Mouse (Mus musculus) megakaryocyte-erythroid progenitor cell, adult 5-6 weeks (primary cell): ENCODE results near the gene Amdhd2. TPM values are rescaled to one million over a fixed set of nuclear protein-coding genes. Genes with fewer than 3 reads are reported as not detected.

Experiments used
- ATAC-seq: replicated peaks from 2 replicates; pipeline ENCODE4 v1.8.0; 2016; ENCODE audit warnings: mild to moderate bottlenecking, inconsistent platforms; ENCODE audit not compliant: severe bottlenecking, poor library complexity, low FRiP score, low TSS enrichment
- total RNA-seq, 2 experiments: library from RNA; stranded (forward) in 1 of 2; stranded (reverse) in 1 of 2; fragments of 200-1000, 215-1000 nt in 1 of 2; fragments of >200 nt in 1 of 2; fragmentation: Nextera tagmentation in 1 of 2; gene quantifications; 2 replicates each; pipeline ENCODE4 v1.2.3; 2014 to 2017

Gene Amdhd2
- total RNA-seq (2014; fragmentation: Nextera tagmentation) (50.8 and 51.8 TPM in 2 replicates), total RNA-seq (2017) (13.1 and 19.8 TPM in 2 replicates)

DNA sequence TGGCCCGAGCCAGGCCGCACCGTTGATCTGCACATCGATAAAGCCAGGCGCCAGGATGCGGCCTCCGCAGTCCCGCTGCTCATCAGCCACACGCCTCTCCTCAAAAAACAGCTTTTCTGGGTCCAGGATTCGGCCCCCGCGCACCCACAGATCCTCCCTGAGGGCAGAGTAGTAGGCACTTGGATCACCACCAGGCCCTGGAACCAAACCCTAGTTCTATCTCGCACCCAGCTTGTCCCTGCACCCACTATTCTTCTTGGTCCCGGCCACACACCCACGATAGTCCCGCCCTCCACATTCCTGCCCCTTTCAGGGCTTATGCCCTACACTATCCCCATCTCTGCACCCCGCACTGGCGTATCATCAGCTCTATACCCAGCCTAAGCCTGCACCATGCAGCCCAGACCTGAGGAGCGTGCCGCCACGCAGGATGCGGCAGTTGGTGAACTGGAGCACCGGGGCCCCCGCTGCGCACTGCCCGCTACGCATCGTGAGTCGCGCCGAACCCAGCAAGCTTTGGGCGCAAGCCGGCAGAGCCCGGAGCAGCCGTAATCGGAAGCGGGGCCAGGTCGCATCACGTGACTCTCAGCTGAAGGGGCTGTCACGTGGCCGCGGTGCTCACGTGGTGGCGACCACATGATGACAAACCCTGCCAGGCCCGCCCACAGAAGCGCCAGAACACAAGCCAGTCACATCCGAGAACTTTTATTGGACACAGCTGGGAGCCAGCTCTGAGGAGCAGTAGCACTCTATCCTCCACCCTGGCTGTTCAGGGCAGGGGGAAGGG is at the start of gene Amdhd2:
TSS of gene Amdhd2 (minus strand) at position 591 of the 787 bp plus-strand sequence.
- ATAC-seq = peak; percentile 86

- no peak for ATAC-seq
Measured at GRCm38 (mm10) chr17:24213186-24213585, 49.6 kb upstream of the Amdhd2 start.

- ATAC-seq = no peak
Measured at GRCm38 (mm10) chr17:24212441-24213018, 49.0 kb upstream of the Amdhd2 start.

DNA sequence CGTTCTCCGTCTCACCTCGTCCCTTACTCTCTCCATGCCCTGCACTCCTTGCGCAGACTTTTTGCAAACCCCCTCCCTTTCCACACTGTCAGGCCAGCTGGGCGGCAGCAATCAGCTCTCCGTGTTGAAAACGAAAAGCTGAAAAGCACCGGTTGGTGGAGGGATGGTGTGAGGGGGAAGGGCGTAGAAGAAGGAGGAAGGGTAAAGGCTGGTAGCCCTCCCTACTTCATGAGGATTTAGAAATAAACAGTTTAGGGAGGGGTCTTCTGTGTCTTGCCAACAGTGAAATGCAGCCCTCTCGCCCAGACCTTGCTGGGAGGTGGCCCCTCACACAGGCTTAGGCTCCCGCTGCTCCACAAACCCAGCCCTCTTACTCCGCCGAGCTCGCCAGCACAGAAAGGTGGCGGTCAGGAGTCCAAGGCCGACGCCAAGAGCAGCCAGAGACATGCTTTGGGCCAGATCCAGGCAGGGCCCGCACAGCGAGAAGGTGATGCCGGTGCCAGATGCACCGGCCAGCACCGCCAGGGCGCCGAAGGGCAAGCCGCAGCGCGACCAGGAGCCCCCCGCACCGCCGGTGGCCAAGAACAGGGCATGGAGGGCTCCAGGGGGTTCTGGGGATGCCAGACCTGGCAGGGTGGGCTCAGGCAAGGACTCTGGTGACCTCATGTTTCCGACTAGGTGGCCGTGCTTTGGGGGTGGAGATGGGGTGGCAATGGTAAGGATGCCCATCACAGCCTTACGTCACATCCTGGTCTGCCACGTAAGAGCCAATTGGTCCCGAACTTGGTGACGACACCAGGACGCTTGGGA is 48.3 kb upstream of the Amdhd2 start:
- ATAC-seq = no peak

DNA sequence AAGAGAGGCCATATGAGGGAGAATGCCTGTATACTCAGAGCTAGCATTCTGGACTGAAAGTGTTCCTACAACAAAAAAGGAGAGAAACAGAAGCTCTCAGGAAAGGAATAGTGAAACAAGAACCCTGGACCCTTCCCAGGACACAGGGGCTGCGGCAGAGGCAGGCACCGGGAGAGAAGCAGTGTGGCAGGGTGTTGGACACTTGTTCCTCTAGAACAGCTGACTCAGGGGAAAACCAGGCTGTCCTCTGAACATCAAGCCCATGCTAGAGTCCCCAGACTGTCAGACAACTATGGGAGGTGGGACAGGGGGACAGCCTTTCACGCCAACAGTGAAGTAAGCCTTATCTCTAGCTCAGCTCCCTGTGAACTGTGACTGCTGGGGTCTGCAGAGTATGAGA is 47.0 kb upstream of the Amdhd2 start:
- ATAC-seq = no peak

DNA sequence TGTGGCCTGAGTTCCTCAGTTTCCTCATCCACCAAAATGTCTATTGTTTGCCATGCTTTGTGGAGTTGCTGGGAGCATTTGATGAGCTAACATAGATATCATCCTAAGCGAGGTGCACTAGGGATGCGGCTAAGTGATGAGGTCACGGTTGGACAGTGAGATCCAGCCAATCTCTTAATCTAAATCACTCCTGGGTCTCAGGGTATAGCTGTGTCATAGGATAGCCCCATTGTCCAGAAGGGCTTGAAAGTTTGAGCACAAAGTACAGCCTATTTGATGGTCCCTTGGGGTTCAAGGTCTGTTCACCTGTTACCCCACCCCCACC is 46.3 kb upstream of the Amdhd2 start:
- no peak for ATAC-seq

DNA sequence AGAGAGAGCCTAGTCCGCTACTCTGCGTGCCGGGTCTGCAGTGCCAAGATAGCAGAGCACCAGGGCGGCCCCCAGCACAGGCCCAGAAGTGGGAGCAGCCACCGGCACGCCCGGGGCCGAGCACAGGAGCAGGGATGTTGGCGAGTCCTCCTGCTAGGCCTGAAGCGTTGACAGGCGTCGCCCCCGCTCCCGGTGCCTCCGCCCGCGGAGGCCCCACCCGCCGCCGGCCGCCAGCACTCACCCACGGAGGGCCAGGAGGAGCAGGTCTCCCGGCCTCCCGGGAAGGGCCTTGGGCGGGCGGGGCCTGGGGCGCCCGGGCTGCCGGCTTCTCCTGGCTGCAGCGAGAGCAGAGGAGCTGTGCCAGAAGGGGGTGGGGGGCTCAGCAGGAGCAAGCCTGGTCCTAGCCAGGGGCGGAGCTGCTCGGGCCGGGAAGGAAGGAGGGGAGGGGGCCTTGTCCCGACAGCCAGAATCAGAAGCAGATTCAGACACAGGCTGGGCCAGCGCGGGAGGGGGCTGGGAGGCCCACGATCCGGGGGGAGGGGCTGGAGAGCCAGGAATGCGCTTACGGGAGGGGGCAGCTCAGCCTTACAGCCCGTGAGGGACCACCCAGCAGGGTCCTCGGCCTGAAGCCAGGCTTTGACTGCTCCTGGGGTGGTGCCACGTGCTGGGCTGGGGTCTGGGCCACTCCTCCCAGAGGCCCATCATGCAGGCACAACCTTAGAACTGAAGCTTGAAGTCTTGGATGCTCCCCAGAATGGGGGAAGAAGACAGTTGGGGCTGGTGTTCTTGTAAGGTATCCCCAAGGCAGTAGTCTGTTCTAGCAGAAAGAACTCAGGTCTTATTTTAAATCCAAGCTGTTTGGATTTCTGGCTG is 45.7 kb upstream of the Amdhd2 start, which contains the start of gene Ntn3:
TSS of gene Ntn3 (minus strand) at position 489 of the 873 bp plus-strand sequence.
- ATAC-seq = peak; percentile 77

DNA sequence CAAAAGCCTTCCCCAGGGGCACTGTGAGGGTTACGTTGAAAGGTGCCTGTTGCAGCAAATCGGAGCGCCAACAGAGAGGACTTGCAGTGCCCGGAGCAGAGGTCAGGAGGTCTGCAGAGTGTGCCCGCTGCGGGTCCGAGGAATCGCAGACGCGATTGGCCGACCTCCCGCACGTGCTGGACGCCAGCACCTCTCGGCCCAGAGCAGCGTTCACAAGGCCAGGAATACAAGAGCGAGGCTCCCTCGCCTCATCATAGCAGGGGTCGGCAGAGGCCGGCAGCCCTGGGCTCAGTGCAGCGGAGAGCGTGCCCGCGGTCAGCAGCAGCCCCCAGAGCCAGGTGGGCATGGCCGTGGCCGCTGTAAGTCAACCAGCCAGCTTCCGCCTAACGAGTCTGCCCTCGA is 45.1 kb upstream of the Amdhd2 start:
- ATAC-seq = no peak

GRCm38 (mm10) chr17:24207768-24208640 is 44.4 kb upstream of the Amdhd2 start:
- no peak for ATAC-seq

- ATAC-seq = 0 out of 2 replicates have a peak, but pooled peaks have one; percentile 20
Measured at GRCm38 (mm10) chr17:24206451-24207351, 43.1 kb upstream of the Amdhd2 start.

- 0 out of 2 replicates have a peak, but pooled peaks have one; percentile 0 for ATAC-seq
Measured at GRCm38 (mm10) chr17:24205908-24206361, 42.4 kb upstream of the Amdhd2 start.

DNA sequence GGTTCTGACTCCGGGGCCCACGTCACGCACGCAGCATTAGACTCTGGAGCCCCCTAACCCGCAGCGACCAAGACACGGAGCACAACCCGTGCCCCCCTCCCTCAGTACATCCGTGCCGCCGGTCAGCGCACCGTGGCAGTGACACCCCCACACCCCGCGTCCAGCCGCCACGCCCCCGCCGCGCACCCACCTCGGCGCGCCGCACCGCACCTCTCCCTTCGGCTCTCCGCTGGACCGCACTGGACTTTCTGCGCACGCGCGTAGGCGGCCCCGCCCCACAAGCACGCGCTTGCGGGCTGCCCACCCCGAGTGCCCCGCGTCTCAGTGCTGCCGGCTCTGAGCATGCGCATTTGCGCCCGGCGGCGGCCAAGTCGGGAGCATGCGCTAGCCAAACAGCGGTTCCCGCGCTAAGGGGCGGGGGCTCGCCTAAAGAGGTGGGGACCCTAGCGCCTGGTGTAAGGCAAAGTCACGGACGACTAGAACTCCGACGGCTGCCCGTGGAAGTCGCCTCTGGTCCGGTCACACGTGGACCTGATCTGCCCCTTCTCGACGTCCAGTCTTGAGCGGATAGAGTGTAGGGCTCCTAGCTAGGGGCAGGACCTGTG is 41.8 kb upstream of the Amdhd2 start, which contains the start of gene Tbc1d24:
TSS of gene Tbc1d24 (minus strand) at position 279 of the 605 bp plus-strand sequence.
- peak; percentile 4; the same call in 1 of the 2 replicates for ATAC-seq

- no peak for ATAC-seq
Measured at GRCm38 (mm10) chr17:24204846-24205245, 41.3 kb upstream of the Amdhd2 start.

GRCm38 (mm10) chr17:24203611-24204534 is 40.3 kb upstream of the Amdhd2 start:
- no peak for ATAC-seq

- peak; percentile 75 for ATAC-seq
Measured at GRCm38 (mm10) chr17:24203068-24203467, 39.5 kb upstream of the Amdhd2 start.

DNA sequence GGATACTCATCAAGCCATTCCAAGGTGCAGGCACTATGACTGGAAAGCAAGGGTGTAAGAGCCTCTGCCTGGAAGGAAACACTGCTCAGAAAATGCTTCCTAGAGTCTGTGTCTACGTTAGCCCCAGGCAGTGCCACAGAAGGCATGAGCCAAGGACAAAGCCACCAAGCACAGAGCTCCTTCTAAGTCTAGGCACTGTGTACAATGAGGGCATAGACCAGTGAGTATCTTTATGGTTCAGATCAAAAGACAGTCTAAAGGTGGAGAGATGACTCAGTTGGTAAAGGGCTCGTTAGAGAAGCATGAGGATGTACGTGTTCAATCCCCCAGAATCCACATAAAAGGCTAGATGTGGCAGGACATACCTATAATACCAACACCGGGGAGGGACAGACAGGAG is 37.5 kb upstream of the Amdhd2 start:
- ATAC-seq = no peak
